Mouse (Mus musculus): ENCODE data around the gene 2700049A03Rik.

Gene 2700049A03Rik

DNA sequence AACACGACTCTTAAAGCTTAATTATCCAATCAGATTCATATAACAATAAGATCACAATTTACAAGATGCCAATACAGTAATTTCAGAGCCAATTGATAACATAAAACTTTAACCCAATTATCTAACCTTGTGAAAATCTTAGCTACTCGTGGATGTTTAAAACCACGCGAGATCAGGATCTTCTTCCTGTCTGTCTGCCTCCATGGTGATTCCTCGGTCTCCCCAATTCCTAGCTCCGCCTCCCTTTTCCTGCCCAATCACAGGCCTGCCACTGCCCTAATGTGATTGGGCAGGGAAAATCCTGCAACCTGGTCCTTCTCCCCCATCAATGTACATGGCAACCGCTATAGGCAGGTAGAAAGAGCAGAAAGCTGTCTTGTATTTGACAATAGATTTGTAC, 132.7 kb downstream of the 2700049A03Rik start:
- no peak for DNase-seq (ENCODE audit: low spot score)

GRCm38 (mm10) chr12:71271131-71271530, 134.5 kb downstream of the 2700049A03Rik start:
- DNase-seq (ENCODE audit: low spot score), result no peak

DNA sequence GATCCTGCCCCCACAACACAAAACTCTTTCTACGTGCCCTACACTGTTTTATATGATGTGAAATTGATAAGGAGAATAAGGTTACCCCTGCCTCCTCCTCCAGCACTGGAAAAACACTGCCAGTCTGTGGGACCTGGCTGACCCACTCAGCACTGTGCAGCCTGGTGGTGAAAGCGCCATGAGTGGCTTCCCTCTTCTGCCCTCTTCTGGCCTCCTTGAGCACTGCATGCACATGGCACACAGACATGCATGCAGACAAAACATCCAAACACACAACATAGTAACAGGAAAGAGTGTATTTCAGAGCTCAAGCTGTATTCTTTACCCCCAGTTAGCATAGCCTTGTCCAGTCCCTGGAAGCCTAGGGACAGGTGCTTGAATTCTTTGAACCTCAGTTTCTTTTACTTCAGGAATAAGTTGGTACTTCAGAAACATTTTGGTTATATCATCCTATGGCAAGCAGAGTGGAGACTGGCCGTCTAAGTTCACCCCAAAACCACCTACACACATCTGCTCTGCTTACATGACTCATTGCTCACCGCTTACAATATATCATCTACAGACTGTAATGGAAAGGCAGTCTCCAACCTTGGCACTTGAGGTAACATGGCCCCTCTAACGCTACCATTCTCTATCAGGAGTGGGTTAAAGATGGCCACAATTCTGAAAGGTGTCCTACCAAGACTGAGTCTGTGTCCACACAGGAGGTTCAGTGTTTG, 138.0 kb downstream of the 2700049A03Rik start:
- no peak for DNase-seq (ENCODE audit: low spot score)

- no peak for DNase-seq (ENCODE audit: low spot score)
Measured at GRCm38 (mm10) chr12:71275906-71276595, 139.4 kb downstream of the 2700049A03Rik start.

- DNase-seq (ENCODE audit: low spot score), result no peak
Measured at GRCm38 (mm10) chr12:71279521-71280262, 143.0 kb downstream of the 2700049A03Rik start.

DNA sequence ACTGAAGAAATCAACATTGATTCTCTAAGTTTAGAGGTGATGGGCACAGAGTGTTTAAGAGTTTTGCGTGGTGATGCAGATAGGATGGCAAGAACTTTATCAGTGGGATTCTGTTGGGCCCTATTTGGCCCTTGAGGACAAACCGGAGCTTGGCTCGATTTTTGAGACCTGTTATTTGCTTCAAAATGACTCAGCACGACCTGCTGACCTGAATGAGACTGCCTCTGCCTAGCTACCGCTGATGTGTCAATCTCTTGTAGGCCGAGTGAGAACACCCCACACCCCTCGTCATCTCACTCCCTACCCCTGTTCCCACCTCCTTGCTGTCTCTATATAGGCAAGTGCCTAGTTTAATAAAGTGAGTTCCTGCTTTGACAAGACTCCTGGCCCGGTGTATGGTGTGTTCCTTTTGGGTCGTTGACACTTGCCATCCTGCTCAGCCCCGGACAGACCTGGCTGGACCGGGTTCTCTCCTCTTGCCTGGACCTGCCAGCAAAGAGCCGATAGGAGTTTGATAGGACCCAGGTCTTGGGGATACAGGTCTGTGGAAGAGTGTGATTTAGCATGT, 144.6 kb downstream of the 2700049A03Rik start:
- no peak for DNase-seq (ENCODE audit: low spot score)

DNA sequence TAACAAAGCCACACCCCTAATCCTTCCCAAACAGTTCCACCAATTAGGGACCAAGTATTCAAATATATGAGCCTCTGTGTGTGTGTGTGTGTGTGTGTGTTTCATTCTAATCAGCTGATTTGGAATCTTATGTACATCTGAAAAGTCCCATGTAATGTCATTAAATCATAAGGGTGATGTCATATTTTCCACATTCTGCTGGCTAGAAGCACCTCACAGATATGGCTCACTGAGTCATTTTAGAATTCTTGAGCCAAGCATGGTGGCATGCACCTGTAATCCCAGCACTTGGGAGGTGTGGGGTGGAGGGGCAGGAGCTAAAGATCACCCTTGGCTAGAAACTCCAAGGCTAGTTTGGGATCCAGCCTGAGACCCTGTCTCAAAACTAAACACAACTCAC, 148.8 kb downstream of the 2700049A03Rik start:
- DNase-seq (ENCODE audit: low spot score), result no peak

- DNase-seq (ENCODE audit: low spot score), result no peak
Measured at GRCm38 (mm10) chr12:71290460-71290859, 153.8 kb downstream of the 2700049A03Rik start.
